Mouse (Mus musculus) right cerebral cortex, adult 2 months (tissue): ENCODE data around the gene Pigt.

Source experiments
- DNase-seq, 2 experiments: peaks; one replicate each; pipeline ENCODE4 v3.0.0; 2021 to 2022; ENCODE audit warnings: low spot score in 2 of 2

Pigt gene

DNA sequence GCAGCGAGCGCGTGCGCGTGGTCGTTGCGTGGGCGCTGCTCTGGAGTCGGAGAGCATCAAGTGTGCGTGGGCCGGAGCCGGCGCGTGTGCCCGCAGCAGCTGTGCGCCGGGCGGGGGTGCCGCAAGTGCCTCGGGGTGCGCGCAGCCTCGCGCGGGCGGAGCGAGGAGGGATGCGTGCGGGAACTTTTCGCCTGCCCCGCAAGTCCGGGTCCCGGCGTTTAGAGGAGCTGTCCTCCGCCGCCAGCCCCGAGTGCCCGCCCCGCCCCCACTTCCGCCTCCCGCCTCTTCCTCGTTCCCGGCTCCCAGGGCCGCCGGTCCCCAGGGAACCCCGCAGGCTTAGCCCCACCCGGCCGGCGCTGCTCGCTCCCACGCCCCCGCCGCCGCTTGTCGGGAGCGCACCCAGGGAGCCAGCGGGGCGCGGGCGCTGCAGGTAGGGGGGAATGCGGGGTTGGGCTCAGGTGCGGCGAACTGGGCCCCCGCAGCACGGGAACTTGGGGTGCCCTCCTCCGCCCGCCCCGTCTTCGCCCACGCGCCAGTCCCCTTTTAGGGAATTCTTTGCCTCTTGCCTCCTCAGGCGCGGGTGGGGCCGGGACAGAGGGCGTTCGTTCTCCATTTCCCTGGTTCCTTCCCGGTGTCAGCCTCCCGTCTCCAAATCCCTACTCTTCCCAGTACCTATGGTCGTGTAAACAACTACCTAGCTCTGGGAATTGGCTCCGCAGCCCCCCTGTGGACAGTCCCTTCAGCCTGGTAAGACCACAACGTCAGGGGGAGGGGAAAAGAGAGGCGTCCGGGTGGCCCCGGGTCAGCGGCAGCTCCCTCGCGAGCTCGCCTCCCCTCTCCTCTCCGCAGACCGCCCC is 10.8 kb upstream of the Pigt start:
- DNase-seq = peak; percentile 79 to 83

DNA sequence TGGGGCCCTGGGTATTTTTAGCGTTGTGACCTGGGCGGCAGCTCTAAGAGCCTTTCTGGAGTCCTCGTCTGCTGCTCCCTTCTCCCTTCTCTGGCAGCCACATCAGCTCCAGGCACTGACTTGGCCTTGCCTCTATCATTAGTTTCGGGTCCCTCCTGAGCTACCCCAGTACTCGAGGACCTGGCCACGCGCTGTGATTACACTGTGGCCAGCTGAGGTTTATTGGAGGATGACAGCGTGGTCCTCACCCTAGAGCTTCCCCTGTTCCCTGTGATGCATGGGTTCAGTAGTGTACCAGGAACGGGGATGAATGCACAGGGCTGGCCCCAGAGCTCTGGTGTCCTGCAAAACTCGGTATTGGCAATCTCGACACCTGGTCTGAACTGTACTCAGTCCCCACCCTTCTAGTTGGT is 10.2 kb upstream of the Pigt start:
- peak in 1 of 2 experiments; percentile 27 for DNase-seq

DNA sequence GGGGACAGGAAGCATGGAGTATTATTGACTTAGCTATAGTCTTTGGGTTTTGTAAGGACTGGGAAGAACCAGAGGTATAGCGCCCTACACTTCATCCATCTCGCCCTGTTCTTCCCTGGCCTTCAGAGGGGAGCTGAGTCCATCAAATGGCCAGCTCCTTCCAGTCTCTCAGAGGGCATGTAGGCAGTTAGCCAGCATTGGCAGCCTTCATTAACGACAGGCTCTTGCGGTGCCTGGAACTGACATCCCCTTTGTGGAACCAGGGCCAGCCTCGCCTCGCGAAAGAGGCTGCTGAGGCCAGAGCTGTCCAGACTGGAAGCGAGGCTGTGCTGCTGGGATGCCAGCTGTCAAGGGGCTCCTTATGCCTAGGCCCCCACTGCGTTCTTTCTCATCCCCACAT is 9.5 kb upstream of the Pigt start:
- DNase-seq = peak; percentile 24 to 43

GRCm38 (mm10) chr2:164494126-164494525 is 3.2 kb upstream of the Pigt start:
- DNase-seq = no peak

DNA sequence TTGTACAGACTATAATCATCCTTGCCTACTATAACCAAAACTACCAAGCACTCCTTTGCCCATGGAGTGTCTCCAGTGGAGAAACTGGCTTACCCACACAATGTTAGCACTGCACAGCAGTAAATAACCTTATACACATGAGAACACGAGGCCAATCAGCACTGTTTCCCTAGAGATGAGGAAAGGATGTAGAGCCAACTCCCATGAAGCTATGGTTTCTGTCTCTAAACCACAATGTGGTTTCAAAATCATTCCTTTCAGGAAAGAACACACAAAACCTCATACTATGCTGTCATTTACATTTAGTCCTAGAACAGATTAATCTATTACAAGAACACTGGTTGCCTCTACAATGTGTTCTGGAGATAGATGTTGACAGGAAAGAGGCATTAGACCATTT is 989 bp upstream of the Pigt start:
- DNase-seq = no peak

- no peak for DNase-seq
These were observed 460 bp downstream of the Pigt start for GRCm38 (mm10) chr2:164497691-164498268.

GRCm38 (mm10) chr2:164499317-164499716 is 2.0 kb downstream of the Pigt start:
- no peak for DNase-seq

DNA sequence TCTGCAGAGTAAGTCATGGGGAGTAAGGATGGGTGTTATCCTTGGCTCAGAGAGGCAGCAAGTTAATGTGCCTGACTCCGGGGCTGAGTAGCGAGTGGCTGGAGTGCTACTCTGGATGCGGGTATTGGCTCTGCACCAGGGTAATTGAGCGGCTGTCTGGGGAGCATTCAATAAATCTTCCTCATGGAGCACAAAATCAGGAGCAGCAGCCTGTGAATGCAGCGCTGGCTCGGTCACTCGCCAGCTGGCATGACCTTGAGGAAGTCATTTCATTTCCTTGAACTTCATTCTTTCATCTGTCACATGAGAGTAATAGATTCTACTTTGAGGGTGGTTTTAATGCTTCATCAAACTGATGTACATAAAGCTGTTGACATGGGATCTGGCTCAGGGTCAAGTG is 3.2 kb downstream of the Pigt start:
- no peak for DNase-seq

DNA sequence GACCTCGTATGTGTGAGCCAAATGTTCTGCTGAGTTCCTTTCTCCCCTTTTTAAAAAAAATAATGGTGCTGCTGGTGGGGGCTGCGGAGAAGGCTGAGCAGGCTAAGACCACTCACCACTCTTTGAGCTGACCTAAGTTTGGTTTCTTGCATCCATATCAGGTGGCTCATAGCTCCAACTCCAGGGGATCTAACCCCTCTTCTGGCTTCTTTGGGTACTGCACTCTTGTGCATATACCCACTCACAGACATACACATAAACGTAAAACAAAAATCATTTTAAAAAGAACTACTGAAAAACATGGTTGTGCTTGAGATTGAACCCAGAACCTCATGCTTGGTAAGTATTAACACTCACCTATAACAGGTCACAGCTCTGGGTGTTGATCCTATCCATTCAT is 7.6 kb downstream of the Pigt start:
- DNase-seq = no peak

GRCm38 (mm10) chr2:164505619-164506347 is 8.5 kb downstream of the Pigt start:
- no peak for DNase-seq

DNA sequence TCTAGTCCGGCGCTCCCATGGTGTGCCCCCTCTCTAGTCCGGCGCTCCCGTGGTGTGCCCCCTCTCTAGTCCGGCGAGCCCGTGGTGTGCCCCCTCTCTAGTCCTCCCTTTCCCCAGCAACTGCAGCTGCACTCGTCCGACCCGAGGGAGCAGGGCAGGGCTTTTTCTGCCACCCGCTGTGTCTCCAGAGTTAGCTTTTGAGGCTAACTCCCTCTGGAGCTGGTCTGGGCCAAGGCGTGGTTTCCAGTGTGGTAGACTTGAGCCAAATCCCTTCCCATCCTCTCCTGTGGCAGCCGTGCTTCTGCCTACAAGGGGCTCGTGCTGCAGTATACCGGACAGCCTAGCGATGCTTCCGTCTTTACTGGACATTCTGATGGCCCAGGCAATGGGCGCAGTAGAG is 10.5 kb downstream of the Pigt start:
- no peak for DNase-seq

DNA sequence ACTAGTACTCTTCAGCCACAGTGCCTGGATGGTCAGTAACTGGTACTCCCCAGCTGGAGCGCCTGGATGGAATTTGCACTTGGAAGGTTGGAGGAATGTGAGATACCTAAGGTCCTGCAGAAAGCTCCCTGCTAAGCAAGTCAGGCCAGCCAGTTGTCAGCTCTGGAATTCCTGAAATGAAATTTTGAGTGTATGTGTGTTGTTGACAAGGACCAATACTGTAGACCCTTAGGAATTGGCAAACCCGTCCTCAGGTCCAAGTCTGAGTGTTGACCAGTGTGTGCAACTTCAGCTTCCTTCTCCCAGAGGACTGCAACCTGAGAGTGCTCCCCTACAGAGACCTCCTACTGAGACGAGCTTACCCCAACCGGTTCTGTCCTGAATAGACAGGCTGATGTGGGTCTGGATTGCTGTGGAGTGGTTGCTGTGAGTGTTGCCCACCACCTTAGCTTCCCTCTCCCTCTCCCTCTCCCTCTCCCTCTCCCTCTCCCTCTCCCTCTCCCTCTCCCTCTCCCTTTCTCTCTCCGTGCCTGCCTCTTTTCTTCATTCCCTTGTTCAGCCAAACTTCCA is 13.4 kb downstream of the Pigt start:
- no peak for DNase-seq

- no peak for DNase-seq
These were observed 15.0 kb downstream of the Pigt start for GRCm38 (mm10) chr2:164512121-164512909.

- no peak for DNase-seq
These were observed 16.1 kb downstream of the Pigt start for GRCm38 (mm10) chr2:164513389-164513788.

DNA sequence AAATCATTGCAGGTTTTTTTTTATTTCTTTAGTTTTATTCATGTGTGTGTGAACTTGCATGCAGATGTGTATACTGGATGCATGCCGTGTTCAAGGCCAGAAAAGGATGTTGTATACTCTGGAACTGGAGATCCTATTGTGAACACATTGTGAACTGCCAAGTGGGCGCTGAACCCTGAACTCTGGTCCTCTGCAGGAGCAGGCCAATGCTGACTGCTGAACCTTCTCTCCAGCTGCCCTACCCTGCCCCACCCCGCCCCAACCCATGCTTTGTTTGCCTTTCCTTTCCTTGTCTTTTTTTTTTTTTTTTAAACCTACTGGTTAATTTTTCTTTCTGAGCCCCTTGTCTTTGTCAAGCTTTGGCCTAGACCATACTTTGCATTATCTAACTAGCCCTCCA is 17.6 kb downstream of the Pigt start:
- no peak for DNase-seq

DNA sequence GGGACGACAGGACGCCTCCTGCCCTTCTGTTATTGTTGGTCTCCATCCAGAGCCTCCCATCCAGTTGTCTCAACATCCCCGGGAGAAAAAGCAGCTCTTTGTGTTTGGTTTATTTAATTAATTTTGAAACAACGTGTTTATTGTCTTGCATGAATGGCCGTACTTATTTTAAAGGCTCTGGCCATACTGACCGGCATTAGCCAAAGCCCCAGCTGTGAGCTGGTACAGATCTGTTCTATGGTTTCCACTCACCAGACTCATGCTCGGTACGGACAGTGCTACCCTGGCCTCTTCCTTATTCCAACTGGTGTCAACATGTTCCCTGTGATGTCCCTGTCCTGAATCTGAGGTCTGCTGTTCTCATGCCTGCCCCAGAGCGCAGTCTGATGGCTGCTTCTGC is 18.6 kb downstream of the Pigt start:
- no peak for DNase-seq

- no peak for DNase-seq
These were observed 19.3 kb downstream of the Pigt start for GRCm38 (mm10) chr2:164516592-164516991.

DNA sequence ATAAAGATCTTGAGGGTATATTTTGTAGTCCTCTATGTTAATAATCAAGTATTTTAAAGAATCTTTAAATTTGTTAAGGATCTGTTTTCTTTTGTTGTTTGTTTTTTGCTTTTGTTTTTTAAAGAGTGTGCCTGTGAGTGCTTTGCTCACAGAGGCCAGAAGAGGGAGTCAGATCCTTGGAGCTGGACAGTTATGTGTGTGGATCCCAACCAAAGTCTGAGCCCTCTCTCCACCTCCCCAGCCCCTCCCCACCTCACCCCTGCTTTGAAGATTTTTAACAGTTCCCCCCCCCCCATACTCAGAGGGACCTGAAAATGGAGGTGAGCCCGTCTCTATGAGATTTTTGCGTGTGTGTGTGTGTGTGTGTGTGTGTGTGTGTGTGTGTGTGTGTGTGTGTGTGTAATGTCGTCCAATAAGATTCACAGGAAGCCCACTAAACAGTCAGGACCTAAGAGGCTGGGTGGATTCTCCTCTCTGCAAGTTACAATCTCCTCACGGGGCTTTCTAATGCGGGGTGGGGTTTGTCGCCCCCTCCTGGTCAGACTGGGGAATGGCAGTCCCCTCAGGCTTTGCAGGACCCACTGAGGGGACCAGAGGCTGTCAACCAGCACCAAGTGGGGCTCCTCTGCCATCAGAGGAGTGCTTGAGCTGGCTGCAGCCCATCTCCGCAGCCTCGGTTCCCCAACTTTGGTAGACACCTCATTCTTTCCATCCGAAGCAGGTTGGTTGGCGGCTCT is 20.3 kb downstream of the Pigt start:
- no peak for DNase-seq

DNA sequence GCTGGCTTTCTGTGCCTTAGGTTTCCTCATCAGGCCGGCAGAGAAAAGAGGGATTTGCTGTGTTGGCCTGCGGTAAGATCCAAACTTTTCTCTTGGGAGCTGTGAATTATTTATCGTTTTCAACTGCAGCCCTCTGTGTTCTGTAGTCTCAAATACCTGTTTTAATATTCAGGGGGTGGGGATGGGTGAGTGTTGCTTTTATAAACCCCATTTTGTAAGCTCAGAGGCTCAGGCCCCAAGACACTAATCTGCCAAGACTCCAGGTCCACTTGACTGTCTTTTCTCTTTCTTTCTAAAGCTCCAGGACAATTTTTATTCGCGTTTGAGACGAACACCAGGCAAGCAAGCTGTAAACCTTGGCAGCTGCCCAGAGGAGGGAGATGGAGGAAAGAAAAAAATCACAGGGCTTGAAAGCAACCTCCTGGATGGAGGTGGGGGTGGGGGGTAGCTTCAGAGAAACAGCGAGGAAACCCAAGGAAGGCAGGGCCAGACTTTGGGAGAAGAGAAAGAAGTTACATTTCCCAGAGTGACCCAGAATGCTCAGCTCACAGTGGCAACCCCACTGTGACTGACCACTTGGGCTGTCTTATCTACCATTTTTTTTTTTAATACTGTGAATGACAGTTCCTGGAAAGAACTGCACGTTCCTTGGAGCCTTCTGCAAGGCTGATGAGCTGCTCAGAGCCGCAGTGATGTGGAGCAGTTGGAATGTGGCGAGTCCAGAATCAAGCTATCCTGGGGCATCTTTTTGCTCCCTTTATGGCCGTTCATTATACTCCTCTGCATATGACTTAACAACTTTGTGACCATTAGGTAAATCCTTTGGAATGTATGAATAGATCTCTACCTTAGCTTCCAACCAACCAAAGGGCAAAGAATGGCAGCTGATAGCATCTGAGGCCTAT is 21.2 kb downstream of the Pigt start:
- peak in 1 of 2 experiments; percentile 37 for DNase-seq

- no peak for DNase-seq
These were observed 21.8 kb downstream of the Pigt start for GRCm38 (mm10) chr2:164519171-164519526.
